Mouse (Mus musculus) CH12.LX (cell line): ENCODE data around the gene Dffb. TPM values are rescaled to one million over a fixed set of nuclear protein-coding genes. Genes with fewer than 3 reads are reported as not detected.
A peak's percentile ranks its signal among the peaks of the same experiment; 100 is the strongest.

Experiments
- DNase-seq: peaks from one replicate; pipeline ENCODE4 v3.0.0-alpha.2; 2013; ENCODE audit errors: extremely low read depth
- H3K27ac ChIP-seq: 2 replicates; pipeline ENCODE4 v1.5.1; 2012; ENCODE audit warnings: low read depth, mild to moderate bottlenecking, control low read depth, moderate library complexity; ENCODE audit not compliant: insufficient read depth
- H3K27me3 ChIP-seq: replicated peaks from 2 replicates; pipeline ENCODE3; 2012; ENCODE audit warnings: inconsistent platforms
- H3K36me3 ChIP-seq, 2 experiments: replicated peaks in 1 of 2; 2 replicates each; pipeline versions ENCODE3 to v1.6.1; 2012; ENCODE audit warnings: inconsistent platforms in 1 of 2, low read length in 1 of 2, mild to moderate bottlenecking in 1 of 2, mixed read lengths in 1 of 2, moderate library complexity in 1 of 2; ENCODE audit not compliant: control insufficient read depth in 1 of 2, insufficient read depth in 1 of 2
- H3K4me1 ChIP-seq, 2 experiments: 2 replicates each; pipeline ENCODE4 v1.6.1; 2012; ENCODE audit warnings: inconsistent platforms in 1 of 2, moderate library complexity in 1 of 2; ENCODE audit not compliant: insufficient read depth in 2 of 2, control insufficient read depth in 1 of 2
- H3K4me2 ChIP-seq: 2 replicates; pipeline ENCODE4 v1.6.1; 2012; ENCODE audit warnings: low read depth, mild to moderate bottlenecking, control low read depth; ENCODE audit not compliant: poor library complexity, insufficient read depth, severe bottlenecking
- H3K4me3 ChIP-seq, 3 experiments: fragments of 150-350 bp in 1 of 3; sonication (generic) in 1 of 3; replicated peaks in 1 of 3; 2 replicates each; pipeline versions ENCODE3 to v1.5.1; 2011 to 2012; ENCODE audit warnings: low read depth in 2 of 3, low read length in 2 of 3, mild to moderate bottlenecking in 2 of 3, moderate library complexity in 2 of 3, control low read depth in 1 of 3, improper control_type of control experiment in 1 of 3, inconsistent platforms in 1 of 3, mixed read lengths in 1 of 3; ENCODE audit not compliant: poor library complexity in 1 of 3
- H3K79me2 ChIP-seq: replicated peaks from 2 replicates; pipeline ENCODE4 v1.6.1; 2012; ENCODE audit warnings: mild to moderate bottlenecking, moderate library complexity; ENCODE audit not compliant: control insufficient read depth, poor library complexity, insufficient read depth, severe bottlenecking; ENCODE audit errors: extremely low read depth
- H3K9ac ChIP-seq: 2 replicates; pipeline ENCODE4 v1.6.1; 2012; ENCODE audit warnings: low read depth, mild to moderate bottlenecking, control low read depth, moderate library complexity; ENCODE audit not compliant: insufficient read depth
- H3K9me3 ChIP-seq: replicated peaks from 2 replicates; pipeline ENCODE3; 2012; ENCODE audit warnings: low read length, inconsistent platforms, mixed read lengths
- BHLHE40 ChIP-seq: IDR thresholded peaks from 2 replicates; pipeline ENCODE4 v1.6.1; 2011; ENCODE audit warnings: mild to moderate bottlenecking, low read depth, low read length, improper control_type of control experiment
- CHD2 ChIP-seq: IDR thresholded peaks from 2 replicates; pipeline ENCODE4 v1.6.1; 2011; ENCODE audit warnings: low read length, improper control_type of control experiment
- E2F4 ChIP-seq: IDR thresholded peaks from 2 replicates; pipeline ENCODE4 v1.6.1; 2011; ENCODE audit warnings: low read depth, low read length, improper control_type of control experiment; ENCODE audit not compliant: insufficient replicate concordance
- ELF1 ChIP-seq: IDR thresholded peaks from 2 replicates; pipeline ENCODE4 v1.6.1; 2014; ENCODE audit warnings: low read depth, mild to moderate bottlenecking, inconsistent platforms, low read length, improper control_type of control experiment
- ETS1 ChIP-seq: conservative IDR thresholded peaks from 2 replicates; pipeline ENCODE4 v1.6.1; 2012; ENCODE audit warnings: low read depth, mild to moderate bottlenecking, inconsistent platforms, low read length, improper control_type of control experiment, moderate library complexity
- GABPA ChIP-seq: IDR thresholded peaks from 2 replicates; pipeline ENCODE4 v1.6.1; 2012; ENCODE audit warnings: low read depth, low read length, improper control_type of control experiment, inconsistent platforms; ENCODE audit not compliant: insufficient replicate concordance
- HCFC1 ChIP-seq: IDR thresholded peaks from 2 replicates; pipeline ENCODE4 v1.6.1; 2012; ENCODE audit warnings: low read depth, mild to moderate bottlenecking, inconsistent platforms, low read length, improper control_type of control experiment
- JUN ChIP-seq: IDR thresholded peaks from 2 replicates; pipeline ENCODE4 v1.6.1; 2011; ENCODE audit warnings: low read depth, mild to moderate bottlenecking, low read length, improper control_type of control experiment, moderate library complexity; ENCODE audit not compliant: insufficient read depth
- KAT2A ChIP-seq: IDR thresholded peaks from 2 replicates; pipeline ENCODE4 v1.6.1; 2012; ENCODE audit warnings: low read length, improper control_type of control experiment, inconsistent platforms; ENCODE audit not compliant: insufficient replicate concordance
- MAFK ChIP-seq: IDR thresholded peaks from 2 replicates; pipeline ENCODE4 v1.6.1; 2011; ENCODE audit warnings: low read length, improper control_type of control experiment; ENCODE audit not compliant: insufficient replicate concordance
- MAX ChIP-seq: IDR thresholded peaks from 2 replicates; pipeline ENCODE4 v1.6.1; 2011; ENCODE audit warnings: low read length, improper control_type of control experiment
- MAZ ChIP-seq: IDR thresholded peaks from 2 replicates; pipeline ENCODE4 v1.6.1; 2012; ENCODE audit warnings: low read depth, mild to moderate bottlenecking, inconsistent platforms, low read length, improper control_type of control experiment, moderate library complexity
- MYC ChIP-seq: IDR thresholded peaks from 2 replicates; pipeline ENCODE4 v1.6.1; 2011; ENCODE audit warnings: low read depth, mild to moderate bottlenecking, improper control_type of control experiment, low read length
- PAX5 ChIP-seq: IDR thresholded peaks from 2 replicates; pipeline ENCODE4 v1.6.1; 2012; ENCODE audit warnings: low read length, inconsistent platforms, mixed read lengths
- RAD21 ChIP-seq: IDR thresholded peaks from 2 replicates; pipeline ENCODE4 v1.6.1; 2011; ENCODE audit warnings: low read depth, mild to moderate bottlenecking, low read length, improper control_type of control experiment, moderate library complexity
- SMC3 ChIP-seq: IDR thresholded peaks from 2 replicates; pipeline ENCODE4 v1.6.1; 2011; ENCODE audit warnings: low read depth, low read length, improper control_type of control experiment
- ZKSCAN1 ChIP-seq: IDR thresholded peaks from 2 replicates; pipeline ENCODE4 v1.6.1; 2012; ENCODE audit warnings: low read depth, inconsistent platforms, low read length, improper control_type of control experiment, borderline replicate concordance
- dilution Hi-C: fragments of 300-500 bp; cut with MboI; formaldehyde crosslinking; loops from 2 replicates; pipeline ENCODE4 v1.14.3; 2020; ENCODE audit warnings: low sequenced_read_pairs; ENCODE audit not compliant: extremely low pct_unique_long_range_greater_than_20kb, extremely low pct_ligation_motif_present
- in situ Hi-C: fragments of 300-500 bp; cut with MboI; formaldehyde crosslinking; loops from 3 replicates; pipeline ENCODE4 v1.14.3; 2019; ENCODE audit warnings: low sequenced_read_pairs, low pct_ligation_motif_present, low pct_unique_long_range_greater_than_20kb, mixed read lengths
- polyA plus RNA-seq: library from polyadenylated mRNA; unstranded; fragments of >175 nt; gene quantifications from 2 replicates; pipeline ENCODE4 v1.2.1, GENCODE M21; 2012; ENCODE audit warnings: low read depth; ENCODE audit not compliant: insufficient read length
- total RNA-seq, 2 experiments: library from RNA; depleted of rRNA; stranded (reverse); fragments of 300-350 nt in 1 of 2; fragments of >200 nt in 1 of 2; gene quantifications; 2 replicates each; pipeline ENCODE4 v1.2.3; 2012 to 2014

Gene Dffb
- total and polyA plus RNA-seq, 3 experiments: 10.7 to 21.4 (median 12.6) TPM

GRCm38 (mm10) chr4:154015476-154015875 is 40.5 kb upstream of the Dffb start:
- no peak for DNase-seq
- Histone ChIP-seq H3K4me3 (no peak overlapping the region), H3K36me3 (peaks cover 66 to 74% of the 10 kb centered on the region in 2 experiments), H3K79me2 (peaks cover 40% of the 10 kb centered on the region), H3K27ac (no peak overlapping the region), H3K4me2 (no peak overlapping the region), H3K4me1 (peaks cover 11 to 21% of the 10 kb centered on the region in 2 experiments), H3K27me3 (no peaks in the 10 kb centered on the region), H3K9ac (no peak overlapping the region), H3K9me3 (no peaks in the 10 kb centered on the region)
- in situ Hi-C loops: no loop called here
- TF ChIP-seq BHLHE40: no peak
- TF ChIP-seq MAX: no peak
- TF ChIP-seq GABPA: no peak
- TF ChIP-seq HCFC1: no peak
- TF ChIP-seq MAZ: no peak
- TF ChIP-seq MYC: no peak
- no peak for TF ChIP-seq ETS1
- no peak for TF ChIP-seq KAT2A
- no peak for TF ChIP-seq ZKSCAN1
- TF ChIP-seq RAD21: no peak
- no peak for TF ChIP-seq JUN
- TF ChIP-seq CHD2: no peak
- TF ChIP-seq PAX5: no peak
- no peak for TF ChIP-seq MAFK
- no peak for TF ChIP-seq ELF1
- no peak for TF ChIP-seq E2F4
- dilution Hi-C loops: no loop called here

DNA sequence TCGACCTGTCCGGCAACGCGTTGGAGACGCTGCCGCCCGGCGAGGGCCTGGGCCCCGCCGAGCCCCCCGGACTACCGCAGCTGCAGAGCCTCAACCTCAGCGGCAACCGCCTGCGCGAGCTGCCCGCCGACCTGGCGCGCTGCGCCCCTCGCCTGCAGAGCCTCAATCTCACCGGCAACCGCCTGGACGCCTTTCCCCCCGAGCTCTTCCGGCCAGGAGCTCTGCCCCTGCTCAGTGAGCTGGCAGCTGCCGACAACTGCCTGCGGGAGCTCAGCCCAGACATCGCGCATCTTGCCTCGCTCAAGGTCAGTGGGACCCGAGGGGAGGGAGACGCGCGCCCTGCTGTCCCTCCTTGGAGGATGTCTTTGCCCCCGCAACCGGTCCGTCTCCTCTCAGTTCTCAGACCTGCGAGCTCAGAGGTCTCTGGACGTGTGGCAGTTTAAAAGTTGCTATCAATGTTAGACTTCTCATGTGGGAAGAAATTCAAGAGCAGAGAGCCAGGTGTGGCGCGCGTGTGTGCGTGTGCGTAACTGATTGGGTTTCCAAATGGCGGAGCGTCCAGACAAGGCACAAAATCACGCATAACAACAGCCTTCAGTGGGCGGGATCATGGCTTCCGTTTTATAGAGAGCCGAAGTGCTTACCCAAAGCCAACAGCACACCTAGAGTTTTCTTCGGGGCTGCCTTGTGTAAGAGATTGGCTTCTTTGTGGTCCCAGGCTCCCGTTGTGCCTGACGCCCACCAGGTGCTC is 37.4 kb upstream of the Dffb start:
- peaks cover 40% of the 10 kb centered on the region for H3K79me2 ChIP-seq
- dilution Hi-C loops (no loop called here), in situ Hi-C loops (no loop called here)
- H3K9me3 ChIP-seq: no peaks in the 10 kb centered on the region
- peaks cover 37 to 51% of the 10 kb centered on the region in 2 experiments for H3K36me3 ChIP-seq
- TF ChIP-seq SMC3 (no peak), MAFK (no peak), MAX (no peak)
- peak overlapping the region; percentile 68 for H3K4me2 ChIP-seq
- H3K4me3 ChIP-seq: peak overlapping the region; percentile 84 to 100 (median 98)
- no peaks in the 10 kb centered on the region for H3K27me3 ChIP-seq
- H3K9ac ChIP-seq: peak overlapping the region; percentile 69
- H3K27ac ChIP-seq: no peak overlapping the region; the same call in 1 of the 2 replicates
- peaks cover 11 to 28% of the 10 kb centered on the region in 2 experiments for H3K4me1 ChIP-seq
- DNase-seq: peak; percentile 30
